Mouse (Mus musculus) kidney, adult 2 months (tissue): ENCODE results near the gene 5330417C22Rik. TPM values are rescaled to one million over a fixed set of nuclear protein-coding genes. Genes with fewer than 3 reads are reported as not detected.

Source experiments
- DNase-seq: peaks from one replicate; pipeline ENCODE4 v3.0.0; 2021
- H3K27ac ChIP-seq: fragments of 200-500 bp; 2 replicates; pipeline ENCODE4 v1.5.1; 2012; ENCODE audit warnings: low read depth, low read length, control low read depth, inconsistent platforms; ENCODE audit not compliant: insufficient read depth
- H3K27me3 ChIP-seq: fragments of 200-500 bp; replicated peaks from 2 replicates; pipeline ENCODE4 v1.6.1; 2012; ENCODE audit warnings: mild to moderate bottlenecking, moderate library complexity, low read length, inconsistent platforms; ENCODE audit not compliant: control insufficient read depth, insufficient read depth
- H3K36me3 ChIP-seq: fragments of 200-500 bp; 2 replicates; pipeline ENCODE4 v1.6.1; 2012; ENCODE audit warnings: mild to moderate bottlenecking, moderate library complexity, low read length, inconsistent platforms; ENCODE audit not compliant: control insufficient read depth, insufficient read depth
- H3K4me1 ChIP-seq: fragments of 200-500 bp; 2 replicates; pipeline ENCODE4 v1.6.1; 2011; ENCODE audit warnings: low read length; ENCODE audit not compliant: control insufficient read depth, insufficient read depth
- H3K4me3 ChIP-seq: fragments of 200-500 bp; 2 replicates; pipeline ENCODE4 v1.5.1; 2011; ENCODE audit warnings: mild to moderate bottlenecking, low read depth, low read length, control low read depth; ENCODE audit not compliant: insufficient read depth
- CTCF ChIP-seq: fragments of 200-500 bp; conservative IDR thresholded peaks from 2 replicates; pipeline ENCODE4 v1.5.1; 2011; ENCODE audit warnings: low read depth, mild to moderate bottlenecking, control low read depth, low read length, moderate library complexity, mixed read lengths; ENCODE audit not compliant: insufficient read depth, insufficient read length
- POLR2A ChIP-seq: fragments of 200-500 bp; IDR thresholded peaks from one replicate; pipeline ENCODE4 v1.6.1; 2011; ENCODE audit warnings: low read depth, low read length, control low read depth
- WGBS: fragments of 180-500 bp; shearing (Covaris S2); methylation state at CpG from one replicate; pipeline ENCODE4 v1.1.7; 2018; 5-methylcytosine and 5-hydroxymethylcytosine counted together
- polyA plus RNA-seq: library from polyadenylated mRNA; depleted of rRNA; stranded (reverse); fragments of >200 nt; gene quantifications from 2 replicates; pipeline ENCODE4 v1.2.3, GENCODE M21; 2012

5330417C22Rik gene
- polyA plus RNA-seq, 1 experiment = 0.25 TPM

DNA sequence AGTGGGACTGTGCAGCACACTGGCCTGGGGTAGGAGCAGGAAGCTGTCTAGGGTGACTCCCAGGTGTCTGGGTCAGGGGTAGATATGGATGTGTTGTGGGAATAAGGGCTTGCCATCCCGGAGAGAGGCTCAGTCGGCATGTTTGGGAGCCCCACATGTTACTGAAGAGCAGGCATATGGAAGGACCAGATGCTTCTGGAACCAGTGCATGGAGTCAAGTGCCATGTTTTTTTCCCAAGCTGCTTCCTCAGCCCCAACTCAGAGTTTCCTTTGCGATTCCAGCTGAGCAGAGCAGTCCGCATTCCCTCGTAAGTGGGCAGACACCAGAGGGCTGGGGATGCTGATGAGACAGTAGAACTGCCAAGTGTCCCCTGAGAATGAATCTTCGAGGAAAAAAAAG is 113.3 kb downstream of the 5330417C22Rik start:
- no peak for TF ChIP-seq CTCF
- TF ChIP-seq POLR2A = no peak
- no peaks in the 10 kb centered on the region for H3K27me3 ChIP-seq
- H3K36me3 ChIP-seq = peaks cover under 1% of the 10 kb centered on the region; the same call in 1 of the 2 replicates
- H3K4me3 ChIP-seq = no peak overlapping the region
- H3K27ac ChIP-seq = no peak overlapping the region
- DNase-seq = no peak
- 53% methylated on average over 6 of the region's 6 CpGs for WGBS
- H3K4me1 ChIP-seq = peaks cover 5% of the 10 kb centered on the region; the same call in 1 of the 2 replicates

- no peak for TF ChIP-seq CTCF
- TF ChIP-seq POLR2A = no peak
- Histone ChIP-seq H3K27ac (peak overlapping the region; percentile 36), H3K27me3 (no peaks in the 10 kb centered on the region), H3K36me3 (no peaks in the 10 kb centered on the region), H3K4me1 (peaks cover 25% of the 10 kb centered on the region), H3K4me3 (peak overlapping the region; percentile 80)
- peak; percentile 84 for DNase-seq
- WGBS = 1% methylated on average over 45 of the region's 48 CpGs
Observed at GRCm38 (mm10) chr3:108415831-108416223, 120.5 kb downstream of the 5330417C22Rik start.

DNA sequence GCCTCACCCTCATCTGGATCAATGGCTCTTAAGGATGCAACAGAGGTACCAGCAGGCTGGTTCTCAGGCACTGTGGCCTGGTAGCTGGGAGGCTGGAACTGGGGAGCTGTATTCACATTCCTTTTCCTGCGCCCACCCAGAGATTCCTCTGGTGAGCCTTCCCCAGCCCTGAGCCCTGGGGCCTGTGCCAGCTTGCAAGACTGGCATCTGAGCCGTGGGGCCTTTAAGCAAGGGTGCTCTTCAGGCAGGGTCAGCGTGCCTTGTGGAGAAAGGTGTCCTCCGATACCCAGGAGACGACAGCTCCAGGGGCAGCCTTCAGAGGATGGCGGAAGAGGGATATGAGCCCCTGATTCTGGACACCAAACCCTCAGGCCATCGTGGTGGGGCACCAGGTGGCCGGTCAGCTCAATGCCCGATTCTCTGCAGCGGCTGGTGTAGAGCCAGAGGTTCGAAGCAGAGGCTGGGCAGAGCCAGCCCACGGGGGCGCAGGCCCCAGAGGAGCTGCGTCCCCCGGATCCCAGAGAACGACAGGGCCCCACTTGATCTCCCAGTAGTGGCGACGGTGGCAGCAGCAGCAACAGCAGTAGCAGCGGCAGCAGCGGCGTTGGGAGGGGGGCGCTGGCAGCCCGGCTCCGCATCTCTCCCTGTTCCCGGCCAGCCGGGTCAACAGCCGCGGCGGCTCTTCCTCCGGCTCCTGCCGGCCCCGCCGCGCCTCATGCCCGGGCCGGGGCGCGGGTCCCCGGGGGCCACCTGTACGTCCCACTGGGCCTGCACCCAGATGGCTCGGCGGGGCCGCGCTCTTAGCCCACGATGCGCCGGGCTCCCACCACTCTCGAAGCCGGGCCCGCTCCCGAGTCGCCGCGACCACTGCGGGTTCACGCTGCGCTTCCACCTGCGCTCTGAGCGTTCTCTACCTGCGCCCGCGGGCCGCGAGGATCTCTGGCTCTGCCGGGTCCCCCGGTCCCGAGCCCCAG is 121.2 kb downstream of the 5330417C22Rik start, which contains the start of gene Celsr2:
Gene Celsr2 (minus strand): TSS at position 696 of the 974 bp plus-strand sequence.
- peak within 1 kb of the TSS; percentile 36 for H3K27ac ChIP-seq
- no peaks in the 10 kb centered on the region for H3K36me3 ChIP-seq
- peak; percentile 42 for DNase-seq
- TF ChIP-seq CTCF (no peak), POLR2A (no peak)
- 5% methylated on average over 65 of the region's 67 CpGs for WGBS
- H3K4me1 ChIP-seq = peaks cover 32% of the 10 kb centered on the region
- peak within 1 kb of the TSS; percentile 80 for H3K4me3 ChIP-seq
- H3K27me3 ChIP-seq = no peaks in the 10 kb centered on the region

DNA sequence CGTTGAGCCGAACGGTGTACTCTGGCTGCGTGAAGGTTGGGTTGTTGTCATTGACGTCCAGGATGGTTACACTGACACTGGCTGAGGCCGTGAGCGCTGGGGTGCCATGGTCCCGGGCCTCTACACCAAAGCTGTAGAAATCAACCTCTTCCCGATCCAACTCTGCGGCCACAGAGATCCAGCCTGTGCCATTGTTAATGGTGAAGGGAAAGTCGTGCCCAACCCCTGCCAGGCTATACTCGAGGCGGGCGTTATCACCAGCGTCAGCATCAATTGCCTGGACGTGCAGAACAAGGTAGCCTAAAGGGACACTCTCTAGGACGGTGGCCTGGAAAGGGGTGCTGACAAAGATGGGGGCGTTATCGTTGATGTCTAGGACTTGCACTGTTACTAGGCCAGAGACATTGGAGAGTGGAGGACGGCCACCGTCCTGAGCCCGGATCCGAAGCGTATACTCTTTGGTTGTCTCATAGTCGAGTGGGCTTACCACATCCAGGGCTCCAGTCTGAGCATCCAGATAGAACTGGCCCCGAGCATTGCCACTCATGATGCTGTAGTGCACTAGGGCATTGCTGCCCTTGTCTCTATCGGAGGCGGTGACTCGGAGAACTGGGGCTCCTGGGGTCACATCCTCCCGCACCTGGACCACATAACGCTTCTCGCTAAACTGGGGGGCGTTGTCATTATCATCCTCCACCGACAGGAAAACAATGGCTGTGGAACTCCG is 122.5 kb downstream of the 5330417C22Rik start:
- Histone ChIP-seq H3K27ac (no peak overlapping the region), H3K4me3 (no peak overlapping the region), H3K4me1 (peaks cover 44% of the 10 kb centered on the region), H3K27me3 (no peaks in the 10 kb centered on the region), H3K36me3 (no peaks in the 10 kb centered on the region)
- TF ChIP-seq CTCF = no peak
- TF ChIP-seq POLR2A = no peak
- WGBS = 96% methylated on average over 35 of the region's 35 CpGs
- no peak for DNase-seq

DNA sequence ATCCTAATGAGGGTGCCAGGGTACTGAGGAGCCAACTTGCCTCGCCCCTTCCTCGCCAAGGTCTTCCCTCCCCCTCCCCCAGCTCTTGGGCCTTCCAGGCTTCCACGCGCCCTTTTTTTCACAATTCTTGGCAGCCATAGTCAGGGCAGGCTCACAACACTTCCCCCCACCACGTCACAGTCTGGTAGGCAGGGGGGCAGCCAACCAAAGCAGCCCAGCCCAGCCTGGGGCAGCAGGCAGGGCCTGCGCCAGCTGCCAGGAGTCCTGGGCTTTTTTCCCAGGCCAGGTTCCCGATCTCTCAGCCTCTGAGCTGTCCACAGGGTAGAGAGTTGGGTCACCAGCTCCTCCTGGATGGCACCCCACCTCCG is 124.6 kb downstream of the 5330417C22Rik start:
- peaks cover 50% of the 10 kb centered on the region for H3K4me1 ChIP-seq
- H3K36me3 ChIP-seq = no peaks in the 10 kb centered on the region
- no peak for TF ChIP-seq POLR2A
- no peak for TF ChIP-seq CTCF
- H3K27ac ChIP-seq = peak overlapping the region; percentile 96
- peak overlapping the region; percentile 18; the same call in 1 of the 2 replicates for H3K4me3 ChIP-seq
- no peaks in the 10 kb centered on the region for H3K27me3 ChIP-seq
- WGBS = 29% methylated on average over 8 of the region's 8 CpGs
- DNase-seq = peak; percentile 97

GRCm38 (mm10) chr3:108411026-108411753 is 125.1 kb downstream of the 5330417C22Rik start:
- H3K27ac ChIP-seq = peak overlapping the region; percentile 96
- TF ChIP-seq POLR2A = no peak
- TF ChIP-seq CTCF = no peak
- DNase-seq = peak; percentile 95
- H3K4me1 ChIP-seq = peaks cover 50% of the 10 kb centered on the region
- WGBS = 30% methylated on average over 5 of the region's 5 CpGs
- no peaks in the 10 kb centered on the region for H3K27me3 ChIP-seq
- peak overlapping the region; percentile 39 for H3K4me3 ChIP-seq
- H3K36me3 ChIP-seq = no peaks in the 10 kb centered on the region

GRCm38 (mm10) chr3:108410359-108410714 is 126.0 kb downstream of the 5330417C22Rik start:
- WGBS = 28% methylated on average over 5 of the region's 5 CpGs
- H3K27ac ChIP-seq = peak overlapping the region; percentile 96
- no peaks in the 10 kb centered on the region for H3K36me3 ChIP-seq
- H3K27me3 ChIP-seq = no peaks in the 10 kb centered on the region
- DNase-seq = peak; percentile 45
- TF ChIP-seq POLR2A (no peak), CTCF (no peak)
- peaks cover 50% of the 10 kb centered on the region for H3K4me1 ChIP-seq
- H3K4me3 ChIP-seq = peak overlapping the region; percentile 39
